Mouse (Mus musculus) 3T3-L1 (cell line): Measurements from ENCODE around the gene Polg.
A peak's percentile ranks its signal among the peaks of the same experiment; 100 is the strongest.

Source experiments
- DNase-seq: peaks from one replicate; pipeline ENCODE4 v3.0.0-alpha.2; 2015; ENCODE audit warnings: low read depth, low spot score

Gene Polg

DNA sequence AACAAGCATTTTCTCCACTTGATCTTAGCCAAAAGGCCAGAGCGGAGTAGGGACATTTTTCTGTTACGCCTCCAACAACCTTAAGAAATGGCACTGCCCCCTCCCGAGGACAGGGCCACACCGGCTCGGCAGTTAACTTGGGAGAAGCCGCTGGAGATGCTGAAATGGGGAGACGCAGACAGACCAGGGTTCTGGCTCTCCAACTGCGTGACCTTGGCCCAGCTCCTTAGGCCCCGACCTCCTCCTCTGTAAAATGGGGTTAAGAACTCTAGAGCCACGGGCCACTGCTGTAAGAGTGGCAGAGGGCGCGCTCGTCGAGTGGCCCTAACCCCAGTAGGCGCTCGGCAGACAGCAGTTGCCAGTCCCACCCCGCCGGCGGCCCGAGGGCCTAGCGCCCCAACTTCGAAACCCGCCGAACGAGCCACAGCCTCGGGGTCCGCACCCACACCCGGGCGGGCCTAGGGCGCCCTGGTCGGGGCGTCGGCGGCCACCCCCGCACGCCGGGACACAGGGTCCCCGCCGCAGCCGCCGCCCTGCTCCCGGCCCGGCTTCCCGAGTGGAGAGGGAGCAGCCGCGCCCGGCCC is 609 bp downstream of the Polg start:
- DNase-seq, result peak; percentile 40

DNA sequence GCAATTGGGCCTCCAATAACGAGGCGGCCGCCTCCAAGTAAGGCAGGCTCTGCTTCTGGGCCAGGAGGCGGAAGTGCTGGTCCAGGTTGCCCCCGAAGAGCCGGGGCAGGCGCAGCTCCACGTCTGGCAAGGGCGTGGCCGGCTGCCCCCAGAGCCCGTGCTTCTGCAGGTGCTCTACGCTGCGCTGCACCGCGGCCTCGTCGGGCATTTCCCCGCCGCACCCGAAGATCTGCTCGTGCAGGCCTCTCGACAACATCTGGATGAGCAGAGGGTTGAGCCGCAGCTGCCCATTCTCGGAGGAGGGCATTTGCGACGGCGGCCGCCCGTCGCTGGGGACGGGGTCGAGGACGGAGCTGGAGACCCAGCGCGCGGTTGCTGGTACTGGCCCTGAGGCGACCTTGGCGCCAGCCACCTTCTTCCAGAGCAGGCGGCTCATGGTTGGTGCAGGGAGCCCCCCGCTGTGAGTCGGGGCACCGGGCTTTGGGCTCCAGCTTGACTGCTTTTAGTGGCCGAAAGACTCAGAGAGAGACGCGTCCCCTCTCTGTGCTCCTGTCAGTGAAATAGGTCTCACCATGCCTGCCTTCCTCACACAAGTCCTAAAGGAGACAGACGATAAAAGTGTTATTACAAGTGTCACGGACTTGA is 1.3 kb downstream of the Polg start:
- no peak for DNase-seq

DNA sequence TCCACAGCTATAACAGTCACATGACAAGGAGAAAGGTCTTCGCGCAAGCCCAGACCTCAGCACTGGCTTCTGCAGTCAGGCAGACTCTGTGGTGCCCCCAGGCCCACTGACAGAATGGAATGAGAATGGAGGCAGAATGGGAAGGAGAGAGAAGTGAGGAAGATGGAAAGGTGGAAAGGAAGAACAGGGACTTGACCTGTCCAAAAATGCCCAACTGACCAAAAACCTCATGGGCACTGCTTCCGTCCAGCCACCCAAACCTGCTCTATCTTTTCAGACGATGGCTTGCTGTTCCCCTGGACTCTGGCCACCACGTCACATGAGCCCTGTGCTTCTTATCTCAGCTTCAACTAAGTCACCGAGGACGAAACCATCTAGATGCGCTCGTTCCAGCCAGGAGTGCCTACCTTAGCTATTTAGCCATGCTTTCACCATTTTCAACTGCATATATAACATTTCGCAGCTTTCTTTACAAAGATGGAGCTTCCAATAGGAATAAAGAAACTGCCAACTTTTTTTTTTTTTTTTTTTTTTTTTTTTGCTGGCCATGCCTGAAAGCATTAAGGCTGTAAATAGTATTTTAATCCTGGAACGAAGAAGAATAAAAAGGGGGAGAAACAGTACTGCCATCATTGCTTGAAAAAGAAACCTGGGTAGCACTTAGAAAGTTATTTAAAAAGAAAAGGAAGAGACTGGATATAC is 2.6 kb downstream of the Polg start:
- DNase-seq, result no peak

DNA sequence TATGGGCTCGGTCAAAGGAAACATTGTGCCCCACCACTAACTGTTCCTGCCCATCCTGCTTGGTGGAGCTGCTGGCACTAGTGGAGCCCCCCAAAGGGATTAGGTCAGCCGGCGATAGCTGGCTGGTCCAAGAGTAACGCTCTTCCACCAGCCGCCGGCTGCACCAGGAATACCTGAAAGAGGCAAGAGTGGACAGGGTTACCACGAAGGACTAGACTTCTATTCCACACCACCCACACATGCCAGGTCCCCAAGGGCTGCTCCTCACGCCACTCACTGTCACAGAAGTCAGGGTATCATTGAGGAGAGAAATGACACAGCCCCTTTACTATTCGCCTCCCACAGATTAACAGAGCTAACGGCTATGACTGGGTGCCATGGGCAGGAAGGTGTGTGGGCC is 4.4 kb downstream of the Polg start:
- DNase-seq, result no peak

- no peak for DNase-seq
These were observed 18.7 kb downstream of the Polg start for GRCm38 (mm10) chr7:79447486-79447885.

DNA sequence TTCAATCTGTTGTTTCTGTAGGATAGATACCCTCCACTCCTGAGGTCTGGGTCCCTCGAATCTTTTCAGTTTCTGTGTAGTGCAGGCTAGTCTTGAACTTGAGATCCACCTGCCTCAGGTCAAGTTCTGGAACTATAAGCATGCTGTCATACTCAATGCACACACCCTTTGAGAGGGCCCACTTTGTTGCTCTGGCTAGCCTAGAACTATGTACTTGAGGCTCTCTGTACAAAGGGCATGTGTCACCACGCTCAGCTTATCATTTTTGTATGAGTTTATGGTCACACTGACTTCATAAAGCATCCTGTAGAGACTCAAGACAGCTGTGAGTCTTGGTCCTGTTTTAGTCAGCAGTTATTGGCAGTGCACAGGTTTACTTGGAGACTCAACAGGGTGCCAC is 19.1 kb downstream of the Polg start:
- no peak for DNase-seq

DNA sequence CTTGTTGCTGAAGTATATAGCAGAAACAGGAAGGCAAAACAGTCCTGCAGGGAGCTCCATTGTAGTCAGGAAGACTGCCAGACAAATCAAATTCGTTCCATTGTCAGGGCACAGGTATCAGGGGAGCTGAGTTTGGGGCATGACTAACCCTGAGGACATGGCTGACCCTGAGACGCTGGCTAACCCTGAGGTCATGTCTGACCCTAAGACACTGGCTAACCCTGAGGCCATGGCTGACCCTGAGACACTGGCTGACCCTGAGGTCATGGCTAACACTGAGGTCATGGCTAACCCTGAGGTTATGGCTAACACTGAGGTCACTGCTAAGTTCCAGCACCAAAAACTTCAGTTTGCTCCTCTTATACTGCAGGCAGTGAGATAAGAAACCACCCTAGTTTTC is 26.1 kb downstream of the Polg start:
- no peak for DNase-seq

- no peak for DNase-seq
These were observed 37.9 kb downstream of the Polg start for GRCm38 (mm10) chr7:79428243-79428642.

GRCm38 (mm10) chr7:79425804-79426203 is 40.4 kb downstream of the Polg start:
- no peak for DNase-seq

- no peak for DNase-seq
These were observed 43.3 kb downstream of the Polg start for GRCm38 (mm10) chr7:79422876-79423275.

GRCm38 (mm10) chr7:79419950-79420349 is 46.2 kb downstream of the Polg start:
- no peak for DNase-seq

DNA sequence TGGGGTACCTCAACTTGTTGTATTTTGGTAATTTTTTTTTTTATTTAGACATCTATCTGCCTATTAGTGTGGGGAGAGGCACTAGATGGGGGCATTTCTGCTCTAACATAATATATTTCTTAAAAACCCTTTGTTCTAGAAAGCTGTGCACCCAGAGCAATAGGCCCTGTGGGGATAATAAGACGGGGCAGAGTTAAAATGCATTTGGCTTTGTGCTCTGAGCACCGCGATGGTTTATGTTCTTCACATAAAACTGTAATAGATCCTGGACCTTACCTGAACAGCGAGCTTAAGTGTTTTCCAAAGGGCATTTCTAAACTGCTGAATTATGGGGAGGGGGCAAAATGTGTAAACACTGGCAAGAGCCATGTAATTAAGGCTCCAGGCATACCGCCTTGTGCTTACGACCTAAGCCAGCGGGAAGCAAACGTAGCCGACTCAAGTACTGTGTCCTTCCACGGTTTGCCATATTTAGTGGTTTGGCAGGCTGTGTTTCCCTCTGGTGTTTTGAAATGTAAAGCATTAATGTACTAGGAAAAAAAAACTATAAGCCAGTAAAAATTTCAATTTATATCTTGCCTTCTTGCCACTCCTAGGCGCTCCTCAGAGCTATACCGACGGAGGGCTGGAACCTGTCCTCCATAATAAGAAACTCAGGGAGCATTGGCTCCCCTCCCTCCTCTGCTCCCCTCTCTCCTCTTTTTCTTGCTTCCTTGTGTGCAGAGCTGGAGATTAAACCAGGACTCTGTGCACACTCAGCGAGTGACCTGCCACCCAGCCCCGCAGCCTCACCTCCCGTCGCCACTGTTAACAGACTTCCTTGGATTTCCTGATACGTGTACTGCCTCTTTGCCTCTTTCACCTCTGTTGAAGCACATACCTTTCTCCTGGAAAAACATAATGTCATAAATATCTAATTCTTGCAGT is 51.5 kb downstream of the Polg start:
- DNase-seq, result no peak

DNA sequence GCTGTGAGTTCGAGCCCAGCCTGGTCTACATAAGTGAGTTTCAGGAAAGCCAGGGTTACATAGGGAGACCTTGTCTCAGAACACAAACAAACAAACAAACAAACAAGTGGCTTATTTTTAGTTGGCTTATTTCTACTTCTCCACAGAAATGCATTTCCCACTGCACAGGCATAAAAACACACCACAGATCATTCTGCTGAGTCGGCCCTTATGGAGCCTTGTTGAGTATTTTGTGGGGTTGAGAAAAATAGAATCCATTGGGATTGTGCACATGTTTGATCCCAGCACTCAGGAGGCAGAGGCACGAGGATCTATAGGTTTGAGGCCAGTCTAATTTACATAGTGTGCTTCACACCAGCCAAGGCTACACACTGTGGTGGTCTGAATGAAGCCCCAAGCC is 65.9 kb downstream of the Polg start:
- DNase-seq, result no peak

DNA sequence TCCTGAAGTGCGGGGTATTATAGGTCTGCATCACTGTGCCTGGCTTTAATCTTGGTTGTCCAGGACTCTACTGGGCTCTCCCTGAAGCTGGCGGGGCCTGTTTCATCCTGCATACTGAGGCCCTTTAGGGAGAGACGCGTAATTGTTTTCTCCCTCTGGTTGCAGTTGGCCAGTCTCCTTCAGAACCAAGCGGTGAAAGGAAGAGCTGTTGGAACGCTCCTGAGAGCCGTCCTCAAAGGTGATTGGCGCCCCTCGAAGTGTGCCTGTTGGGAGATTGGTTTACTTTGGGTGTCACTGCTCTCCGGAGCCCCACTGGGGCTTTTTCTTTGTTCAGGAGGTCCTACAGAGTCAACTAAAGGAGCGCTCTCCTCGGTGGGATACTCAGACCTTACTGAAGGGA is 67.2 kb downstream of the Polg start:
- DNase-seq, result no peak

GRCm38 (mm10) chr7:79398426-79398825 is 67.7 kb downstream of the Polg start:
- DNase-seq, result no peak

- no peak for DNase-seq
These were observed 68.7 kb downstream of the Polg start for GRCm38 (mm10) chr7:79397446-79397963.
